Mouse (Mus musculus) spleen, postnatal 10 days (tissue): ENCODE measurements around the gene Olfr891.
"Not testable (repeated sequence)": the region's sequence is repeated elsewhere in the genome, so short reads cannot be mapped to it uniquely, and the experiment has no call there.

Source experiments
- DNase-seq, 2 experiments: peaks; one replicate each; pipeline ENCODE4 v3.0.0; 2021 to 2022; ENCODE audit warnings: low spot score in 2 of 2

The Olfr891 gene

DNA sequence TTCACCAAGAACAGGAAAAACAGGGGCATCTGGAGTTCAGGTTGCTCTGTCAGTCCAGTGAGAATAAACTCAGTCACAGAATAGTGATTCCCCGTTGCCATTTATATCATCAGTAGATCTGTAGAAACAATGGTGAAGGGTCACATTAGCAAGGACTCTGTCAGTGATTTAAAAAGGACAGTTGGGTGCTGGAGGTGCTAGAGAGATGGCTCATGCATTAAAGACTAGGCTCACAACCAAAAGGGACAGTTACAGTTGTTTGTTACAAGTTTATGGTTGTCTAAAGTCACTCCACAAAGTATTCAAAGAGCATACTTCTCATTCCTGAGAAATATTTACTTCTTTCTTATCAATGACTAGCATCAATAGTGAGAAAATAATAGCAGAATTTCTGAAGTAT lies at the start of gene Olfr891:
Gene Olfr891, minus strand, starts transcription at position 101 of the 400 bp plus-strand sequence.
- DNase-seq = no peak

DNA sequence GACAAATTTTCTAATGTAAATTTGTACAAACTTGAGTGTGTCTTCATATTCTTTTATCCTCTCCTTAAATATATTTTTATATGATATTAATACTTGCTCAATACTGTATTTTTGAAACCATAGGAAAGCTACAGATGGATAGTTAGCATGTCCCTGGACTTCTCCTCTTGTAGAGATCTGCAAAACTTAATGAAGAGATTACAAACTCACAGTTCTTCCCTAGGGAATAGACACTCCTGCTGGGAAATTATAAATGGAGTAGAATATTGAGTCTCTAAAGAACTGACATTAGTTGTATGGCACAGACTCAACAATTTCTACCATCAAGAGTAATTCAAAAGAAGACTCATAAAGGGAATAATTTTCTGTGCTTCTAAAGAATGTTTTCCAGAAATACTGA lies 37.1 kb upstream of the Olfr891 start, which contains the start of gene Olfr894:
Gene Olfr894, plus strand, starts transcription at position 301 of the 400 bp plus-strand sequence.
- DNase-seq = no peak

DNA sequence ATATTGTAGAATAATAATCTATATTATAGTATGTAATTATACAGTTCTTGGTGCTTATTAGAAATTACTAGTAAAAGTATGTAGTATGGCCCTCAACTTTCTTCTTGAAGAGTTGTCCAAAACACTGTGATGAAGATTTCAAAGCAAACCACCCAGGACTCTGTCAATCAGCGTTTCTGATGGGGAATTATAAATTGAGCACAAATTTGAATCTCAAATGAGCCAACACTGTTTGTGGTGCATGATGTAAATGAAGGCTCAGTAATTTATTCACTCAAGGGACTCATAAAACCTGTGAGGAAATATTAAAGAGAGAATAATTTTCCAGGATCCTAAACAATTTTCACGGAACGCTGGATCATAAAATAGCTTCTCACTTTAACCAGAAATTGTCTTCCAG lies 27.4 kb upstream of the Olfr891 start, which contains the start of gene Olfr893:
Gene Olfr893, plus strand, starts transcription at position 301 of the 400 bp plus-strand sequence.
- DNase-seq = no peak

GRCm38 (mm10) chr9:38168341-38168740 lies 12.3 kb downstream of the Olfr891 start:
- not testable (repeated sequence) for DNase-seq

- no peak for DNase-seq
These were observed 38.4 kb downstream of the Olfr891 start, which contains the start of gene Olfr890 for GRCm38 (mm10) chr9:38142217-38142616. Olfr890 (plus strand) TSS chr9:38142517.
